Mouse (Mus musculus) regulatory T cell (primary cell): ENCODE measurements around the gene Fam83e.

ENCODE experiments used
- in situ Hi-C: fragments of 300-600 bp; cut with MboI, MseI; formaldehyde crosslinking; loops from one replicate; pipeline ENCODE4 v1.15.1; 2025; ENCODE audit warnings: high pct_unique_total_duplicates

Fam83e gene

DNA sequence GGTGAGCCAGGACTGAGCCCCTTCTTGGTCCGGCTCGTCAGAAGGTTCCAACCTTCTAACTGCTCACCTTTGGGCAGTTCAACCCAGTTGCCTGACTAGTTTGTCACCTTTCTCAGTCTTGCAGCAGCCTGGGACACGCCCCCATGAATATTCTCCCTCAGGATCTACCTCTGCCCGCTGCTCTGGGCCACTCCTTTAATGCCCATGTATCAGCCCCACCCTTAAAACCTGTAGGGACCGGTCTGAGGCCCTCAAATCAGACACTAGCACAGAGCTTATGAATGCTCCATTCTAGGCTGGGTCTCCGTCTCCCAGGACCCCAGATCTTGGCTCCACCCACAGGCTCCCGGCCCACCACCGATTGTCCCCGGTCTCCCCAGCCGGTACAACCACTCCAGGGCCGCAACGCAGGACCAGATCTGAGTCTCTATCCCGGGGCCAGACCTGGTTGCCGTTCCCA lies 6.4 kb upstream of the Fam83e start:
- in situ Hi-C loops: no loop called here

- in situ Hi-C loops: no loop called here
Observed at GRCm38 (mm10) chr7:45715090-45715708, 5.8 kb upstream of the Fam83e start, which contains the start of gene Rpl18. Gene Rpl18, plus strand, starts transcription at chr7:45715457.

- in situ Hi-C loops: no loop called here
Observed at GRCm38 (mm10) chr7:45715741-45716459, 5.1 kb upstream of the Fam83e start.

DNA sequence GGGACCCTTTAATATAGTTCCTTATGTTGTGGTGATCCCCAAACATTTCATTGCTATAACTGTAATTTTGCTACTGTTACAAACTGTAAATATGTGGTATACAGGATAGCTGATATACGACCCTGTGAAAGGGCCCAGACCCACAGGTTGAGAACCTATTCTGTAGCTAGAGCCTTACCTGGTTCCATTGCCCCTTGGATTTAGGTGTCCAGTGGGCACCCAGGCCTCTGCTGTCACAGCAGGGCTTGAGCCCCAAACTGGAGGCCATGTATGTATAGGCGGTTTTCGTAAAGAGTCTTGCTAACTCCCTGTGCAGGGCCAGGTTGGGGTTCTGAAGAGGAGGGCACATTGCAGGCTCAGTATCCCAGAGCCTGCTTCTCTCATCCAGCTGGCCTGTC lies 4.6 kb upstream of the Fam83e start:
- in situ Hi-C loops: no loop called here

DNA sequence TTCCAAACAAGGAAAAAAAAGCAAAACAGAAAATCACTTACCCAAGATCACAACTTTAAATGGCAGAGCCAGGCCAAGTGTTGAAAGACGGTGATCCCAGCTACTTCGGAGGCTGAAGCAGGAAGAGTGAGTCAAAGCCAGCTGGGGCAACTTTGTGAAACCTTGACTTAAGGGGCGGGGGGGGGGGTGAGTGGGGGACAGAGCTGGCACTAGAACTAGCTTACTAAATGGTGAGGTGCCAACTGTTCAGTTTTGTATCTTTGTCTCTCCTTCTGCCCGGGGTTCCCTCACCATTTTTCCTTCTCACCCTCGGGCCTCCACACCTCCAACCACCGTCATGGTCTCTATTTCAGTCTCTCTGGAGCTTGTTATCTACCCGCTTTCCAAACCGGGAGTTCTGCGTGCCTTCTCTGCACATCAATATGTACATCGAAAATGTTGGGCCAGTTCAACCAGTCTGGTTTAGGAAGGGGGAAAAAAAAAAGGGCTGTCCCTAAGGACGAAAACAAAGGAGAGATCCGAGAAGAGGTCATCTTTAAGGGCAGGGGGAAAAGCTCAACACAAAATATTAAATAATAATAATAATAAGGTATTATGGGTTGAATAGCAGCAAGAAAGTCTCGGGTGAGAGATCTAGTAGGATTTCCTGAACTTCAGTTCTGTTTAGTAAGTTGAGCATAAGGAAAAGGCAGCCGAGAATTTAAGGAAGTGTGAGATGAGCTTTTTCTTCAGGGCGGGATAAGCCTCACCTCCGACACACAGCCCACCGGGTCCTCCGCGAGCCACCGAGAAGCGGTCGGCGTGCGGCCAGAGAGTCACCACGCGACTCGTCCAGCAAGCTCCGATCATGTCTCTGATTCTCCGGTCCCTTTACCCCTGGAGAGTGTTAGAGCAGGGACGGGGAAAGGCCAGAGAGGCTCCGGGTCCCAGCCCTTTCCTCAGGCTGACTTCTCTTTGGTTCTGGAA lies 3.8 kb upstream of the Fam83e start:
- in situ Hi-C loops: no loop called here

DNA sequence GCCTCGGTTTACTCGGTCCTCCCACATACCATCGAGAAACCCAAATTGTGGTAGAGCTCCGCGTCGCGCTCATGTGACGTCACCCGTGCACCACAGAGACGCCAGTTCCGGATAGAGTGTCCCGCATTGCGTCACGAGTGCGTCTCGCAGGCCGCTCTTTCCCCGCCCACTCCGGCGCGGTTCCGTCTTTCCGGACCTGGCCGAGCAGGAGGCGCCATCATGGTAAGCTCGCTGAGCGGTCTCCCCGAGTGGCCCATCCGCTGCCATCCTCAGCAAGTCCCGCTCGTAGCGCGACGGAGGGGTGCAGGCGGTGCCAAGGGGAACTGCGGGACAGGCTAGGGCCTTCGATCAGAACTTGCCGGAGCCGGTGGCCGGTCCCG lies 3.1 kb upstream of the Fam83e start, which contains the start of gene Sphk2:
Sphk2 (minus strand) TSS at position 85 of the 380 bp plus-strand sequence.
- in situ Hi-C loops: no loop called here

DNA sequence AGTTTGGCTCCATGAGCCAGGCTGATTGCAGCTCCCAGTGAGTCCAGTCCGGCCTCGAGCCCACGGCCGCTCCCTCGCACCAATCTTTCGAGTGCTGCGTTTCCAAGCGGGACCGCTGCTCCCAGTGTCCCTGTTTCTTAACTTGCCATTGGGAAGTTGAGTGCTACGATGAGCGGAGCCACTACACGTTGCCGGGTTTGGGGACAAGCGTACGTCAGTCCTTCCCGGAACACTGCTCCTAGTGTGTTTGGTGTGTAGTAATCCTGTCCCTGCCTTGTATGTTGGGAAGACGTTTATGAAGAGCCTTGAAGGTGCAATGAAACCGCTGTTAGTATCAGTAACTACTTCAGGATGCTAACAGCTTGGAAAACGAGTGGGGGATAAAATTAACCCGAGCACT lies 2.7 kb upstream of the Fam83e start:
- in situ Hi-C loops: no loop called here

DNA sequence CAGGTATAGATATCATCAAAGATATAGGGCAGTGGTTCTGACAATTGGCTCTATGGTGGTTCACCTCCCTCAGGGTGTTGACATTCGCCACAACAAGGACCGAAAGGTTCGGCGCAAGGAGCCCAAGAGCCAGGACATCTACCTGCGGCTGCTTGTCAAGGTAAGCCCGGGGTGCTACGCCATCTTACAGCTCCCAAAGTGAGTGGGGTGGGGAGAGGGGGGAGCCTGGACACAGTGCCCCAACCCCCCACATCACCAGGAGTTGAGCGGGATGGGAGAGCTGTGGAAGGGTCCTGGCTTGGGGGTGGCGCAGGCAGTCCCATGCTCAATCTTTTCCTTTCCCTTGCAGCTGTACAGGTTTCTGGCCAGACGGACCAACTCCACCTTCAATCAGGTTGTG lies 1.8 kb upstream of the Fam83e start:
- in situ Hi-C loops: no loop called here

GRCm38 (mm10) chr7:45719738-45720412 lies 1.1 kb upstream of the Fam83e start:
- in situ Hi-C loops: loop anchor here (10.0 kb wide), 1 partner anchor 1165 kb away; the partner anchor contains the start of gene Nr1h2

DNA sequence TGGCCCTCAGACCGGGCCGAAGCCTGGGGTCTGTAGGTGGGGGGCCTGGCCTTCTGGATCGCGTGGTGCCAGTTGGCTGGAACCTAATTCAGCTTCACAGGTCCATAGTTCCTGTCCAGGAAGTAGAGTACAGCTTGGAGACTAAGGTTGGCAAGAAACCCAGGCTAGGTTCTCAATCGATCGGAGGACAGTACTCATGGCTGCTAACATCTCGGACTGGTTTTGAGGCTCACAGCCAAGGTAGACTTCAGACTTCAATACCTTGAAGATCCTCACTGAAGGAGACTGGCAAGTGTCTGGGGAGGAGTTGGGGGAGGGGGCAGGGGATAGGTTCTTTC lies 191 bp downstream of the Fam83e start:
- in situ Hi-C loops: loop anchor here (10.0 kb wide), 1 partner anchor 1166 kb away; the partner anchor contains the start of gene Nr1h2

- in situ Hi-C loops: loop anchor here (10.0 kb wide), 1 partner anchor 1167 kb away; the partner anchor contains the start of gene Nr1h2
Observed at GRCm38 (mm10) chr7:45721642-45722347, 783 bp downstream of the Fam83e start.

DNA sequence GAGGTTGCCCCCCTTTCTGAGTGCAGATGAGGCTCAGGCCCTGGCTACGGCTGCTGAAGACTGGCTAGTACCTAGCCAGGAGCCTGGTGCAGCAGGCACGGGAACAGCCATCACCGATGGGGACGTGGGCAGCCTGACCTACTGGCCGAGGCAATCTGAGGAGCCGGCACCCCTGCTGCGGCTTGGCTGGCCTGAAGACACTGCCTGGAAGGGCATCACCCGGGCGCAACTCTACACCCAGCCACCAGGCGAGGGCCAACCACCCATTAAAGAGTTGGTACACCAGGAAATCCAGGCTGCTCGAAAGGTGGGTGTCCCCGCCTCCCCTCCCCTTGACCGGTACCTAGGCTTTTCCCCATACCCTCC lies 1.3 kb downstream of the Fam83e start:
- in situ Hi-C loops: loop anchor here (10.0 kb wide), 1 partner anchor 1168 kb away; the partner anchor contains the start of gene Nr1h2

- in situ Hi-C loops: loop anchor here (10.0 kb wide), 1 partner anchor 1168 kb away; the partner anchor contains the start of gene Nr1h2
Observed at GRCm38 (mm10) chr7:45723301-45723700, 2.3 kb downstream of the Fam83e start.

DNA sequence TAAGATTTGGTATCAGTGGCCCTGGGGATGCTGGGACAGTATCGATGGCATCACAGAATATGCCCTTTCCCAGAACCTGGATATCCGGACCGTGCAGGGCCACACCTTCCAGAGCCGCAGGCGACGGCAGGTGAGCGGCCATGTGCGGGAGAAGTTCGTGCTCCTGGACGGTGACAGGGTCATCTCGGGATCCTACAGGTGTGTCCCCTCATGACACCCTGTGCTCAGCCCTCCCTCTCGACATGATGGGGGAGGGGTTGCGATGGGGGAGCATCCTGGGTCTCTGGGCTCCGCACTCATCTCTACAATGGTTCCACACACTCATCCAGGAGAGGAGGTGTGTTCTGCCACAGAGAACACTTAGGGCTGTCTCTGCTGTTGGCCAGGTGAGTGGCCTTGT lies 2.8 kb downstream of the Fam83e start:
- in situ Hi-C loops: loop anchor here (10.0 kb wide), 1 partner anchor 1169 kb away; the partner anchor contains the start of gene Nr1h2

DNA sequence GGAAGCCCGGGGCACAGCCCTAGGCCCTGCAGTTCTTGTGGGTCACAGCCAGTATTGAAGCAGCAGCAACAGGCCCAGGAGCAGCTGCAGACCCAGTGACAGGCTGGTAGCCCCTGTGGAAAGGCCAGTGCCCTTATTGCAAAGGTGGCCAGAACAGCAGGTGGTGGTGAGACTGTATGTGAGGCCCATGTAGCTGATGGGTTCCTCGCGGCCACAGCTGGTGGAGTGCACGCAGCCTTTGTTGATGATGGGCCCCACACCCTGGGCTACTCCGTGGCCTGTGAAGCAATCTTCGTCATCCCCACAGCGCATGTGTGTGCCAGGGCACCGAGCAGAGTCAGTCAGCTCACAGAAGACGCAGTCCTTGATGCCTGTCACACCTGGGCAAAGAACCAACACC lies 4.1 kb downstream of the Fam83e start:
- in situ Hi-C loops: loop anchor here (10.0 kb wide), 1 partner anchor 1170 kb away; the partner anchor contains the start of gene Nr1h2

GRCm38 (mm10) chr7:45725713-45726112 lies 4.7 kb downstream of the Fam83e start, which contains the start of gene Spaca4:
Gene Spaca4, minus strand, starts transcription at chr7:45725813.
- in situ Hi-C loops: loop anchor here (10.0 kb wide), 1 partner anchor 1171 kb away; the partner anchor contains the start of gene Nr1h2

DNA sequence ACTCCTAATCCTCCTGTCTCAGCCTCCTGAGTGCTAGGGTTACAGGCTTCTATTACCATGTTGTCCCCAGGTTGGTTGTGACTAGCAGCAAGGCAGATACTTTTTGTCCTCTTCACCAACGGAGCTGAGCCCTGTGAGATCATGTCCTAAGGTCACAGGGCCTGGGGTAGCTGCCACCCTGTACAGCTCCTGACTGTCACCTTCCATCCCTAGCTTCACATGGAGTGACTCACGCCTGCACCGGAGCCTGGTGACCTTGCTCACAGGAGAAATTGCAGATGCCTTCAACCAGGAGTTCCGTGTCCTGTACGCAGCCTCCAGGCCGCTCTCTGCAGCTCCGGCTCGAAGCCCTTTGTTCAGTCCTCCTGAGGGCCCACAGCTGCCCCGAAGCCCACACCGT lies 5.4 kb downstream of the Fam83e start:
- in situ Hi-C loops: loop anchor here (10.0 kb wide), 1 partner anchor 1172 kb away; the partner anchor contains the start of gene Nr1h2

- in situ Hi-C loops: loop anchor here (10.0 kb wide), 1 partner anchor 1173 kb away; the partner anchor contains the start of gene Nr1h2
Observed at GRCm38 (mm10) chr7:45727625-45728024, 6.6 kb downstream of the Fam83e start.

GRCm38 (mm10) chr7:45730727-45731431 lies 9.9 kb downstream of the Fam83e start:
- in situ Hi-C loops: loop anchor here (5.0 kb wide), 3 partner anchors 76 to 296 kb away; partner anchors contain the start of genes Ccdc114 and Emp3
